Mouse (Mus musculus) ZHBTc4 (cell line): ENCODE data around the gene Gtdc1.
A peak's percentile ranks its signal among the peaks of the same experiment; 100 is the strongest.

Experiments
- DNase-seq: peaks from one replicate; pipeline ENCODE4 v3.0.0-alpha.2; 2011; ENCODE audit warnings: low read depth, low spot score

The Gtdc1 gene

GRCm38 (mm10) chr2:44590881-44591280 lies 336.6 kb downstream of the Gtdc1 start:
- no peak for DNase-seq

DNA sequence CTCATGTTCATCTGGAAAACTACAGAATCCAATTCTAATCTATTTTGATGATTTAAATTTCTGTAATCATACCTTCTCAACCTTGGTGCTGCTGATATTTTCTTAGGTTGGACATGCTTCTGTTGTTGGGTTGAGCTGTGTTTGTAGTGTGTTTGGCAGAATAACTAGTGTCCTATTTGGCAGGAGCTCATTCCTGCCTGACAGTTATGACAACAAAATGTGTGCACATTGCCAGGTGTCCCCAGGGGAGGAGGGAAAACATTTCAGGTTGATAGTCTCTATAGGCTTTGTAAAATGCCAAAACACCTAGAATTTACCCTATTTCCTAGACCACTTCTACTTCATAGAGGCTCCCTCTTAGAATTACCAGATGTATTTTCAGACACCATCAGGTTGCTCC lies 343.4 kb downstream of the Gtdc1 start:
- DNase-seq, result no peak

- DNase-seq, result no peak
Measured at GRCm38 (mm10) chr2:44583491-44583890, 344.0 kb downstream of the Gtdc1 start.

- no peak for DNase-seq
Measured at GRCm38 (mm10) chr2:44571810-44572209, 355.6 kb downstream of the Gtdc1 start.

DNA sequence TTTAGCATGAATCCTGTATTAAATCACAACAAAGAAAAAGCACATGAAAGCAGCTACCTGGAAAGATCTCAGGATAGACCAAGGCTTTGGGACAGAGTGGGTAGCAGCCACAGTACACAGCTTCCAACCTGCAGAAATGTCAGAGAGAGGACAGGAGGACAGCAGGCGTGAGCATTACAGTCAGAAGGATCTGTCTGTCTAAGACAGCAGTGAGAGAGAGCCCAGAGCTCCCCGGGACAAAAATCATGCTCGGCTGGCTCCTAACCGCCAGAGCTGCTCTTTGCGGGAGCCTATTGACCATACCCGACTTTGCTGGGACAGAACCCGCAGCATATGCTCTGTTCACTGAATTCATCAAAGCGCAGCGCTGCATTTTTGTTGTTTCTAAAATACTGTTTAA lies 356.3 kb downstream of the Gtdc1 start:
- DNase-seq, result peak; percentile 8

GRCm38 (mm10) chr2:44569140-44569952 lies 358.1 kb downstream of the Gtdc1 start:
- DNase-seq, result no peak

DNA sequence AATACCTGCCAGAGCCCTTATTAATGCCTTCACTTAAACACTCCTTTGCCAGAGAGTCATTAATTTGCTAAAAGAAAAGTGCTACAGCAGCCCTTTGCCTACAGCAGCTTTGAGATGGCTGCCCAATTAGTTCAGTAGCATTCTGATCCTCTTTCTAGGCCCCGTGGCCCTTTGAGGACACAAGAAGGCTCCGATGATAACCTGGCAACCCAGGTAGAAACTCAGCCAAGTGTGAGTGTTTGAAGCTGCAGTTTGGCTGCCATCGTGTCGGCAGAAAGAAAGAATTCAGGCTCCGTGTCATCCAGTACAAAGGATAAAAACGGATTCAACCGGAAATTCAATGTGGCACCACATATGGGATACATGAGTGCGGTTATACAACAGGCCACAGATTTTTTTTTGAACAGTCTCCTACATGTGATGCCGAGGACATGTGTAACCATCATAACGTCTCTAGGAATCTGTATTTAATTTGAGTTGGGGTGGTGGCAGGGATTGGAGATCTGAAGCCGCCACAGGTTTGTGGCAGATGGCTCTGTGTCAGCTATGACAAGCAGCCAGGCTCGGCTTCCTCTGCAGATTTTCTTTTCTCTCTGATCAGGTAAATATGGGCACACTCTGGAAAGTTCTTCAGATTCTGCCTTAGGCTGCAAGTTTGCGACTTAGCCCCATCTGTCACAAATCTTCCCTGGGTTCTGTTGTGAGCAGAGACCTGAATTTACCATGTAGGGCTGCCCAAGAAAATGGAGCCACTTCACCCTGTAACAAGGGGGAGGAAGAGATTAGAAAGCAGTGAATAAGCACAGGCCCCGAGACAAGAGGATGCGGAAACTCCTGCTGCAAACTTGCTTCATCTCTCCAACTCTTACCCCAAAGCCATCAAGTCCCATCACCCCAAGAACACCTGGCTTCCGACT lies 362.4 kb downstream of the Gtdc1 start:
- no peak for DNase-seq

DNA sequence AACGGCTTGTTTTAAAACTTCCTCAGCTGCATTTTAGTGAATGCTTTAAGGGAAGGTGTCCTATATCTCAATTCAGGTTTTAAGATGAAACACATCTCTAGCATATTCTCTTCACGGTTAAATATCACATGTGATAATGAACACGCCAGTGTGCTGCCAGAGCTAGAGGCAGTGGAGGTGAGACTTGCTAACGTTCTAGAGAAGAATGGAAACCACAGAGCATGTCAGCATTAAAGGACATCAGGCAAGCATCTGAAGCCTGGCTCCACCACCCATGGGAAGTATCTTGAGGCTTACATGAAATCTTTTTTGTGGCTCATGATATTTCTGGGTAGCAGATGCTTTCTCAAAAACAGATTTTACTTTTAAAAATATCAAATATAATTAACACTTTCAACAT lies 365.7 kb downstream of the Gtdc1 start:
- no peak for DNase-seq

- no peak for DNase-seq
Measured at GRCm38 (mm10) chr2:44559242-44559944, 368.1 kb downstream of the Gtdc1 start.

- DNase-seq, result no peak
Measured at GRCm38 (mm10) chr2:44557669-44558281, 369.7 kb downstream of the Gtdc1 start.

- peak; percentile 54 for DNase-seq
Measured at GRCm38 (mm10) chr2:44556861-44557592, 370.4 kb downstream of the Gtdc1 start.

- DNase-seq, result no peak
Measured at GRCm38 (mm10) chr2:44554716-44555115, 372.7 kb downstream of the Gtdc1 start.

- DNase-seq, result no peak
Measured at GRCm38 (mm10) chr2:44549311-44549710, 378.1 kb downstream of the Gtdc1 start.

GRCm38 (mm10) chr2:44542775-44543174 lies 384.7 kb downstream of the Gtdc1 start:
- no peak for DNase-seq

DNA sequence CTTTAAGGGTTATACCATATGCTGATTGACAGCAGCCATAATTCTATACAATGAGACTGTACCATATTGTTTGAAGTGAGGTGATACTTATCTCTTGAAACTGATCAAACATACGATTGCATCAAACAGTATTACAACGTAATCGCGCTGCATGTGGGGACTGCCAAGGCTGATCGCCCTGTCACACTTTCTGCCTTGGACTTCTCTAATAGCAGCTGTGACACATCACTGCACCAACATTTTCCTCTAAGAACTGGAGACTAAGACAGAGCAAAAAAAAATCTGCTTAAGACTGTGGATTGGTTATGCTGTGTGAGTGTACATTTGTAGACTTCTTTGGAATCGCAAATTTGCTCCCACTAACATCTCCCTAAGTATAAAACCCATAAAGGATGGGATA lies 385.7 kb downstream of the Gtdc1 start:
- no peak for DNase-seq

DNA sequence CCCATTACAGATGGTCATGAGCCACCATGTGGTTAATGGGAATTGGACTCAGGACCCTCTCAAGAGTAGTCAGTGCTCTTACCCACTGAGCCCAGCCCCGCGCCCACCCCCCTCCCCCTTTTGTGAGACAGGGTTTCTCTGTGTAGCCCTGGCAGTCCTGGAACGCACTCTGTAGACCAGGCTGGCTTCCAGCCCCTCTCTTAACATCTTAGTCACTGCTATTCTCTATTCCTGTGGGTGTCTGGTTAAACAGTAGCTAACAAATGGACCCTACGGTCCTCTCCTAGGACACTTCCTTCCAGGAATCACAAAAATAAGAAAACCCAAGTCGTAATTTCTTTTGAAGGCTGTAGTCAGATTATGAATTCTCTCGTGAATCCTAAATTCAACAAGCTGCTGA lies 386.6 kb downstream of the Gtdc1 start:
- no peak for DNase-seq

DNA sequence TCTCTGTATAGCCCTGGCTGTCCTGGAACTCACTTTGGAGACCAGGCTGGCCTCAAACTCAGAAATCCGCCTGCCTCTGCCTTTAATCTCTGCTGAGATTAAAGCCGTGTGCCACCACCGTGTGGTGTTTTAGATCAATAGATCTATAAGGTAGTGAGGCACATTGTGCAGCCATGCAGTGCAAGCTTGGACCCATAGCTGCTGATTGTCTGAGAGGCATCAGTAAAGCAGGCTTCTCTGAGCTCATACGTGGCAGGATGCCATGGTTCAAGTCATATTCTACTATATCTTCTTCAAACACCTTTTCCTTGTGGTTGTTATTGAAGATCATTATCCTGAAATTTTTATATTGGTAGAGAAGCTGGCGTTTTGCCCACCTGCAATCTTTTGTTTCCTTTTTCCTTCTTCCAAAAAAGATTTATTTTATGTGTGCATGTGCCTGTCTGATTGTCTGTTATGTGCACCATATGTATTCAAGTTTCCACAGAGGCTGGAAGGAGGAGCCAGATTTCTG lies 388.3 kb downstream of the Gtdc1 start:
- peak; percentile 35 for DNase-seq

DNA sequence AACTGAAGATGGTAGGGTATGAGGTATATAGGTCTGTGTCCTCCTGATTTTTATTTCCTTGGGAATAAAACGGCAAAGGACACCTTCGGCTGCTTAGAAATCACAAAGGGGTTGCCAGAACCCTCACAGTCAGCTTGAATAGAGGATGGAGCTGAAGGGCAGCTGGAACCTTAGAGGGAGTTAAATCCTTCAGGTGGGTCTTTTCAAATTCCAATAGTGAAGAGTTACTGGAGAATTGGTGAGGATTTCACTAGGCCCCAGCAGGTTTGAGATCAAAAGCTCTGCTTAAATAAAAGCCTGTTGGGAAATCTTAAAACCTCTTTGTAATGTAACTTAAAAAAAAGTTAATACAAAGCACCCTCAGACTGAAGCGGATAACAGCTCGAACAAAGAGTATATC lies 389.3 kb downstream of the Gtdc1 start:
- DNase-seq, result peak; percentile 73

DNA sequence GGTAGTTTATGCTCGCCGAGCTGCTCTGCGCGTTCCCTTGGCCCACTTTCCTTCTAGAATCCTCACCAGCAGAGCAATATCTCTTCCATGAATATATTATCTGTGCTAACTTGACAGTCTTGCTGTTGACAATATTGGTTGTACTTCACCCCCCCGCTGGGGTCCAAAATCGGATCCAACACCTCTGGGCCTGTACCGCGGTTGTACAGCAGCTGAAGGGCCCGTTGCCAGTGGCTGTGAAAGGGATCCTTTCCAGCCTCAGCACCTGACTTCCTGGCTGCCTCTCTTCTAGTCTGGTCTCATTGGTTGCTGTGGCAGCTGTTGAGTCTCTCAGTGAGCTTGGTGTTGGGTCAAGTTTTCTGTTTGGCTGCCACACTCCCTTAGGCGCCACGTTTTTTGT lies 391.7 kb downstream of the Gtdc1 start:
- DNase-seq, result peak; percentile 48

GRCm38 (mm10) chr2:44535136-44535675 lies 392.3 kb downstream of the Gtdc1 start:
- peak; percentile 3 for DNase-seq
